Mouse (Mus musculus) embryonic fibroblast, embryonic 13.5 days (primary cell): ENCODE results near the gene Tmem145.

ENCODE experiments used
- CTCF ChIP-seq: IDR thresholded peaks from 2 replicates; pipeline ENCODE4 v1.5.1; 2011; ENCODE audit warnings: mild to moderate bottlenecking, control low read depth, low read length, moderate library complexity, borderline replicate concordance; ENCODE audit not compliant: insufficient read depth
- POLR2A ChIP-seq: IDR thresholded peaks from 2 replicates; pipeline ENCODE4 v1.6.1; 2011; ENCODE audit warnings: low read depth, mild to moderate bottlenecking, control low read depth, low read length, moderate library complexity

DNA sequence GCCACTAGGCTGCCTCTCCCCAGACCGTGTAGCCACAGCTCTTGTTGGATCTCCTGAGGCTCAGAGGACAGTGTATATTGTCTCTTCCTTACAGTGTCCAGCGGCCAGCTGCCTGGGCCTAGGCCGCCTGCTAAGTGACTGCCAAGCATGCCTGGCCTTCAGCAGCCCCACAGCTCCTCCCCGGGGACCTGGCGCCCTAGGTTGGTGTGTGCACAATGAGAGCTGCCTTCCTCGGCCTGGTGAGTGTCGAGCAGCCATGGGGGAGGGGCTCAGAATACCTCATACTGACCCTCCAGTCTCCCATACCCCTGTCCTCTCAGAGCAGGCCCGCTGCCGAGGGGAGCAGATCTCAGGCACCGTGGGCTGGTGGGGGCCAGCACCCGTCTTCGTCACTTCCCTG, 28.6 kb downstream of the Tmem145 start:
- TF ChIP-seq CTCF (no peak), POLR2A (no peak)
